Mouse (Mus musculus) CH12.LX (cell line): ENCODE measurements around the gene Stpg1. TPM values are rescaled to one million over a fixed set of nuclear protein-coding genes. Genes with fewer than 3 reads are reported as not detected.
A peak's percentile ranks its signal among the peaks of the same experiment; 100 is the strongest.

Source experiments
- DNase-seq: peaks from one replicate; pipeline ENCODE4 v3.0.0-alpha.2; 2013; ENCODE audit errors: extremely low read depth
- H3K27ac ChIP-seq: 2 replicates; pipeline ENCODE4 v1.5.1; 2012; ENCODE audit warnings: low read depth, mild to moderate bottlenecking, control low read depth, moderate library complexity; ENCODE audit not compliant: insufficient read depth
- H3K27me3 ChIP-seq: replicated peaks from 2 replicates; pipeline ENCODE3; 2012; ENCODE audit warnings: inconsistent platforms
- H3K36me3 ChIP-seq, 2 experiments: replicated peaks in 1 of 2; 2 replicates each; pipeline versions ENCODE3 to v1.6.1; 2012; ENCODE audit warnings: inconsistent platforms in 1 of 2, low read length in 1 of 2, mild to moderate bottlenecking in 1 of 2, mixed read lengths in 1 of 2, moderate library complexity in 1 of 2; ENCODE audit not compliant: control insufficient read depth in 1 of 2, insufficient read depth in 1 of 2
- H3K4me1 ChIP-seq, 2 experiments: 2 replicates each; pipeline ENCODE4 v1.6.1; 2012; ENCODE audit warnings: inconsistent platforms in 1 of 2, moderate library complexity in 1 of 2; ENCODE audit not compliant: insufficient read depth in 2 of 2, control insufficient read depth in 1 of 2
- H3K4me2 ChIP-seq: 2 replicates; pipeline ENCODE4 v1.6.1; 2012; ENCODE audit warnings: low read depth, mild to moderate bottlenecking, control low read depth; ENCODE audit not compliant: poor library complexity, insufficient read depth, severe bottlenecking
- H3K4me3 ChIP-seq, 3 experiments: fragments of 150-350 bp in 1 of 3; sonication (generic) in 1 of 3; replicated peaks in 1 of 3; 2 replicates each; pipeline versions ENCODE3 to v1.5.1; 2011 to 2012; ENCODE audit warnings: low read depth in 2 of 3, low read length in 2 of 3, mild to moderate bottlenecking in 2 of 3, moderate library complexity in 2 of 3, control low read depth in 1 of 3, improper control_type of control experiment in 1 of 3, inconsistent platforms in 1 of 3, mixed read lengths in 1 of 3; ENCODE audit not compliant: poor library complexity in 1 of 3
- H3K79me2 ChIP-seq: replicated peaks from 2 replicates; pipeline ENCODE4 v1.6.1; 2012; ENCODE audit warnings: mild to moderate bottlenecking, moderate library complexity; ENCODE audit not compliant: control insufficient read depth, poor library complexity, insufficient read depth, severe bottlenecking; ENCODE audit errors: extremely low read depth
- H3K9ac ChIP-seq: 2 replicates; pipeline ENCODE4 v1.6.1; 2012; ENCODE audit warnings: low read depth, mild to moderate bottlenecking, control low read depth, moderate library complexity; ENCODE audit not compliant: insufficient read depth
- H3K9me3 ChIP-seq: replicated peaks from 2 replicates; pipeline ENCODE3; 2012; ENCODE audit warnings: low read length, inconsistent platforms, mixed read lengths
- BHLHE40 ChIP-seq: IDR thresholded peaks from 2 replicates; pipeline ENCODE4 v1.6.1; 2011; ENCODE audit warnings: mild to moderate bottlenecking, low read depth, low read length, improper control_type of control experiment
- CHD1 ChIP-seq: IDR thresholded peaks from 2 replicates; pipeline ENCODE4 v1.6.1; 2012; ENCODE audit warnings: low read depth, low read length, improper control_type of control experiment, inconsistent platforms
- CTCF ChIP-seq, 2 experiments: IDR thresholded peaks in 1 of 2; conservative IDR thresholded peaks in 1 of 2; 2 replicates each; pipeline ENCODE4 v1.5.1; 2011 to 2012; ENCODE audit warnings: low read depth in 2 of 2, low read length in 2 of 2, improper control_type of control experiment in 1 of 2, inconsistent platforms in 1 of 2, mild to moderate bottlenecking in 1 of 2, moderate library complexity in 1 of 2
- E2F4 ChIP-seq: IDR thresholded peaks from 2 replicates; pipeline ENCODE4 v1.6.1; 2011; ENCODE audit warnings: low read depth, low read length, improper control_type of control experiment; ENCODE audit not compliant: insufficient replicate concordance
- EP300 ChIP-seq: IDR thresholded peaks from 2 replicates; pipeline ENCODE4 v1.6.1; 2011; ENCODE audit warnings: low read length, improper control_type of control experiment
- HCFC1 ChIP-seq: IDR thresholded peaks from 2 replicates; pipeline ENCODE4 v1.6.1; 2012; ENCODE audit warnings: low read depth, mild to moderate bottlenecking, inconsistent platforms, low read length, improper control_type of control experiment
- JUN ChIP-seq: IDR thresholded peaks from 2 replicates; pipeline ENCODE4 v1.6.1; 2011; ENCODE audit warnings: low read depth, mild to moderate bottlenecking, low read length, improper control_type of control experiment, moderate library complexity; ENCODE audit not compliant: insufficient read depth
- JUND ChIP-seq: conservative IDR thresholded peaks from 2 replicates; pipeline ENCODE4 v1.6.1; 2011; ENCODE audit warnings: low read depth, low read length, improper control_type of control experiment
- KAT2A ChIP-seq: IDR thresholded peaks from 2 replicates; pipeline ENCODE4 v1.6.1; 2012; ENCODE audit warnings: low read length, improper control_type of control experiment, inconsistent platforms; ENCODE audit not compliant: insufficient replicate concordance
- MAX ChIP-seq: IDR thresholded peaks from 2 replicates; pipeline ENCODE4 v1.6.1; 2011; ENCODE audit warnings: low read length, improper control_type of control experiment
- MAZ ChIP-seq: IDR thresholded peaks from 2 replicates; pipeline ENCODE4 v1.6.1; 2012; ENCODE audit warnings: low read depth, mild to moderate bottlenecking, inconsistent platforms, low read length, improper control_type of control experiment, moderate library complexity
- MXI1 ChIP-seq: IDR thresholded peaks from 2 replicates; pipeline ENCODE4 v1.6.1; 2011; ENCODE audit warnings: mild to moderate bottlenecking, low read depth, low read length, improper control_type of control experiment
- NELFE ChIP-seq: IDR thresholded peaks from 2 replicates; pipeline ENCODE4 v1.6.1; 2011; ENCODE audit warnings: low read depth, low read length, improper control_type of control experiment
- POLR2AphosphoS2 ChIP-seq: IDR thresholded peaks from 2 replicates; pipeline ENCODE4 v1.6.1; 2011; ENCODE audit warnings: low read depth, low read length, improper control_type of control experiment
- SMC3 ChIP-seq: IDR thresholded peaks from 2 replicates; pipeline ENCODE4 v1.6.1; 2011; ENCODE audit warnings: low read depth, low read length, improper control_type of control experiment
- UBTF ChIP-seq: IDR thresholded peaks from 2 replicates; pipeline ENCODE4 v1.6.1; 2012; ENCODE audit warnings: low read depth, mild to moderate bottlenecking, inconsistent platforms, low read length, improper control_type of control experiment, moderate library complexity
- USF2 ChIP-seq: conservative IDR thresholded peaks from 2 replicates; pipeline ENCODE4 v1.6.1; 2011; ENCODE audit warnings: low read depth, low read length, improper control_type of control experiment
- ZMIZ1 ChIP-seq: IDR thresholded peaks from 2 replicates; pipeline ENCODE4 v1.6.1; 2012; ENCODE audit warnings: low read depth, mild to moderate bottlenecking, inconsistent platforms, low read length, improper control_type of control experiment
- dilution Hi-C: fragments of 300-500 bp; cut with MboI; formaldehyde crosslinking; loops from 2 replicates; pipeline ENCODE4 v1.14.3; 2020; ENCODE audit warnings: low sequenced_read_pairs; ENCODE audit not compliant: extremely low pct_unique_long_range_greater_than_20kb, extremely low pct_ligation_motif_present
- in situ Hi-C: fragments of 300-500 bp; cut with MboI; formaldehyde crosslinking; loops from 3 replicates; pipeline ENCODE4 v1.14.3; 2019; ENCODE audit warnings: low sequenced_read_pairs, low pct_ligation_motif_present, low pct_unique_long_range_greater_than_20kb, mixed read lengths
- polyA plus RNA-seq: library from polyadenylated mRNA; unstranded; fragments of >175 nt; gene quantifications from 2 replicates; pipeline ENCODE4 v1.2.1, GENCODE M21; 2012; ENCODE audit warnings: low read depth; ENCODE audit not compliant: insufficient read length
- total RNA-seq, 2 experiments: library from RNA; depleted of rRNA; stranded (reverse); fragments of 300-350 nt in 1 of 2; fragments of >200 nt in 1 of 2; gene quantifications; 2 replicates each; pipeline ENCODE4 v1.2.3; 2012 to 2014

Stpg1 gene
- total and polyA plus RNA-seq, 3 experiments, result not detected

DNA sequence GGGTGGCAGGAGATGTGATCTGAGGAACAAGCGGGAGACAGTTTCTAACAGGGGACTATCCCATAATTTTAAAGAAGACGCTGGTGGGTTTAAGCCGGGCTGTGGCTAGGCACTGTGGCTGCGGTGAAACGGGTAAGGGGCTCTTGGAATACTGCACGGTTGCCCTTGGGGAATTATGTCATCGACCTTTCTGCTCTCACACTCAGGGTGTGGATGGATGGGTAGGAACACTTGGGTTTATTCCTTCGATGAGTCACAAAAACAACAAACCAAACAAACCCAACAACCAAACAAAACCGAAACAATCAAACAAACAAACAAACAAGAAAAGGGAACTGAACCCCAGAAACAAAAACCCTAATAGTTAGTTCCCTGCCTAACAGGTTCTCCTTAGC, 804 bp downstream of the Stpg1 start:
- Histone ChIP-seq H3K4me2 (peak overlapping the region; percentile 74; the same call in 1 of the 2 replicates), H3K9ac (no peak overlapping the region), H3K79me2 (no peaks in the 10 kb centered on the region), H3K27me3 (no peaks in the 10 kb centered on the region), H3K9me3 (peaks cover under 1% of the 10 kb centered on the region), H3K4me1 (peaks cover 15 to 35% of the 10 kb centered on the region in 2 experiments), H3K4me3 (no peak overlapping the region), H3K27ac (no peak overlapping the region), H3K36me3 (peaks cover 12 to 18% of the 10 kb centered on the region in 2 experiments)
- in situ Hi-C loops, result loop anchor here (10.0 kb wide), 1 partner anchor 111 kb away; no protein-coding TSS in a partner anchor
- no peak for DNase-seq
- dilution Hi-C loops, result no loop called here
- no peak for TF ChIP-seq MXI1
- no peak for TF ChIP-seq E2F4
- TF ChIP-seq ZMIZ1, result no peak
- TF ChIP-seq NELFE, result no peak
- TF ChIP-seq POLR2AphosphoS2, result no peak
- no peak for TF ChIP-seq SMC3

DNA sequence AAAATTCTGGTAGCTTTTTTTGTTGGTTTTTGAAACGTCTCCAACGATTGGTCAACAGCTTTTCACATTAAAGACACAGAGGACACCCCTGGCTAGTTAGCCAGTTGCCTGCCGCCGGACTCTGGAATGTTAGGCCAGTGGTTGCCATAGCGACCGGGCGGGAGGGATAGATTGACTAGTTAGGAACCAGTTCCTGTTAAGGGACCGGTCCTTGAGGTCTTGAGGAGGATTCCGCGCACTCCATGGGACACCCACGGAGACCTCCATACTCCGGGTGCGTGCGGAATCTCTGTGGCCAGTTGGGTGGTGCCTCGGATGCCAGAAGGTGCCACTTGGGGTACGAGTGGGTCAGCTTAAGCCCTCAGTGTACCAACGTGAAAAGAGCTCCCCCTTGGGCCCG, 1.2 kb downstream of the Stpg1 start:
- Histone ChIP-seq H3K79me2 (no peaks in the 10 kb centered on the region), H3K27ac (no peak overlapping the region), H3K4me1 (peaks cover 15 to 35% of the 10 kb centered on the region in 2 experiments), H3K36me3 (peaks cover 7 to 14% of the 10 kb centered on the region in 2 experiments), H3K9me3 (peaks cover 4% of the 10 kb centered on the region), H3K4me3 (no peak overlapping the region), H3K4me2 (no peak overlapping the region), H3K27me3 (no peaks in the 10 kb centered on the region), H3K9ac (no peak overlapping the region)
- in situ Hi-C loops, result loop anchor here (10.0 kb wide), 1 partner anchor 111 kb away; no protein-coding TSS in a partner anchor
- dilution Hi-C loops, result no loop called here
- TF ChIP-seq POLR2AphosphoS2 (no peak), CTCF (conservative IDR thresholded peaks at IDR 0.05 in 1 of 2, IDR thresholded peaks at IDR 0.05 in 1 of 2; ENCODE audit: low read depth in 2 of 2, low read length in 2 of 2) (0 out of 4 replicates have a peak, but pooled peaks of 1 of the 2 experiments have one; percentile 16)
- DNase-seq, result no peak

DNA sequence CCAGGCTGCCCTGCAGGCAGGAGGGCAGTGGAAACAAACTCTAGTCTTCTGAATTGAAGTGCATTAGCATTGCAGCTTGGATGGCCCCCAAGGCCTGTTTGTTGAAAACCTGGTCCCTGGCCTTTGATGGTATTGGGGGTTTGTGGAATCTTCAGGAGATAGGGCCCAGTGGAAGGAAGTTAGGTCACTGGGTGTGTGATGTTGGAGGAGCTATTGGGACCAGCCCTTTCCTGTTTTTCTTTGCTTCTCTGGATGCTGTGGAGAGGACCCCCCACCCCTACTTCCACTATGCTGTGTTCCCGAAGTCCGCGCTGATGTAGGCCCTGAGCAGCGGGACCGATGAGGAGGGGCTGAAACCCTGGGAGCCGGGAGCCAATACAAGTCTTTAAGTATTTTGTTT, 3.5 kb downstream of the Stpg1 start:
- no peak overlapping the region for H3K4me2 ChIP-seq
- peaks cover 7% of the 10 kb centered on the region for H3K9me3 ChIP-seq
- peaks cover 12 to 29% of the 10 kb centered on the region in 2 experiments for H3K4me1 ChIP-seq
- H3K27ac ChIP-seq, result no peak overlapping the region
- H3K4me3 ChIP-seq, result no peak overlapping the region
- in situ Hi-C loops (loop anchor here (10.0 kb wide), 1 partner anchor 113 kb away; no protein-coding TSS in a partner anchor), dilution Hi-C loops (no loop called here)
- H3K9ac ChIP-seq, result no peak overlapping the region
- no peak for DNase-seq
- H3K36me3 ChIP-seq, result no peaks in the 10 kb centered on the region
- H3K27me3 ChIP-seq, result no peaks in the 10 kb centered on the region
- TF ChIP-seq CTCF (conservative IDR thresholded peaks at IDR 0.05 in 1 of 2, IDR thresholded peaks at IDR 0.05 in 1 of 2; ENCODE audit: low read depth in 2 of 2, low read length in 2 of 2) (no peak), JUN (no peak), EP300 (no peak), HCFC1 (no peak), USF2 (no peak), CHD1 (no peak), MXI1 (no peak), MAZ (no peak), BHLHE40 (no peak), UBTF (no peak), KAT2A (no peak), MAX (no peak), JUND (no peak)
- no peaks in the 10 kb centered on the region for H3K79me2 ChIP-seq
